Mouse (Mus musculus): ENCODE data around the gene Wdr95.

Wdr95 gene

DNA sequence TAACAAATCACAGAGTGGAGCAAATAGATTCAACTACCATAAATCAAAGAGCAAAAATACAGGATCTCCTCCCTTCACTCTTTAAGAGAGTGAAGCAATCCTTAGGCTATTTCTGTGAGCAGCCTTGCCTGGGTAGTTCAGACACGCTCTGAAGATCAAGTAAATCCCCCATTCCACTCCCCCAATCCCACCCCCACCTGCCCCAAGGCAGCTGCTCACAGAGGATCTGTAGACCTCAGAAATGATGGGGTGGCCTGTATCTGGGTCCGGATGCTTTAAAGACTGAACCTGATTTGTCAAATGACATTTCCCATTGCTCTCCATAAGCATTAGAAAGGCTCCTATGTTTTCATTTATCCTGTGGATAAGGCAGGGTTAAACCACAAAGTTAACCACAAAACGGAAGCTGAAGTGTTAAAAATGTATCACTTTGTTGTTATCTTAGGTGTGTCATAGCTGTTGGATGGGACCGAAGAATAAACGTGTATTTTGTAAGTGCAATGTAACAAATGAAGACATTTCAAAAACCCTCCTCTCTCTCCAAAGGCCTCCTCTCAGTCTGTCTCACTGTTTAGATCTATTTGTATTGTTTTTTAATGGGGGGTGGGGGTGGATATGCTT, 54.3 kb downstream of the Wdr95 start:
- DNase-seq (ENCODE audit: low spot score), result no peak

DNA sequence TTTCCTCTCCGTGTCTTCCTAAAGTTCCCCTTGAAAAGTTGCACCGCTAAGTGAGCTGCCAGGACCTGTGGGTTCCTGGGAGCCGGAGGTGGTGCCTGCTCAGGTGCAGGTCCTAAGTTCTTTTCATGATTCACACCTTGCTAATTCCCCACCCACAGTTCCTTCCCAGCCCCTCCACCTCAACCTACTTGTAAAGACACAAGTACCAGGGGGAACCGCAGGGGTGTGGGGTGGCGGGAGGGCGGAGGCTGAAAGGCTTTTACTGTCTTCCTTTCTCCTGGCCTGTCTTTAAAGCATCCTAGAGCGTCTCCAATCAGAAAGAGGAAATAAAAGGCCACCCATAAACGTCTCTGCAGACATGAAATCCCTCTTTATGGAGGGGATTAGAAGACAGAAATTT, 55.0 kb downstream of the Wdr95 start:
- DNase-seq (ENCODE audit: low spot score), result no peak

DNA sequence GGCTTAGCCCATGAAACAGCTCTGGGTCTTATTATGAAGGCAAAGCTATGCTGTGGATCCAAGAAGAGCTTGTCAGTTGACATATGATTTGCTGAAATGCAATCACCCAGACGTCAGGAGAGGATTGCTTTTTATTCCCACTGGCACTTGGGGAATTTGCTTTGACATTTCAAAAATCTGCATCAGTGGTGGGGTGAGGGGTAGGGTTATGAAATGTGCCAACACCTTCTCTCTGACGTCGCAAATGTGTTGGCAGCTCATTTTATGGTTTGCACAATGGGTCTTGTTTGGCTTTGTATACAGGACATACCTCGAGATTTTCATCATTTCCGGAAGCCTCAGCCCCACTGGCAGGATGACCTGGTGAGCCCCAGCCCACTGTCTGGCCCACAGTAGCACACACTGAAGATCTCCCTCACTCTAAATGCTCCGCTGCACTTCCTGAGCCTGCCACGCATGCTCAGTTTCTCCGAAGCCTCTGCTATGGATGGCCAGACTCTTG, 55.7 kb downstream of the Wdr95 start:
- DNase-seq (ENCODE audit: low spot score), result no peak

DNA sequence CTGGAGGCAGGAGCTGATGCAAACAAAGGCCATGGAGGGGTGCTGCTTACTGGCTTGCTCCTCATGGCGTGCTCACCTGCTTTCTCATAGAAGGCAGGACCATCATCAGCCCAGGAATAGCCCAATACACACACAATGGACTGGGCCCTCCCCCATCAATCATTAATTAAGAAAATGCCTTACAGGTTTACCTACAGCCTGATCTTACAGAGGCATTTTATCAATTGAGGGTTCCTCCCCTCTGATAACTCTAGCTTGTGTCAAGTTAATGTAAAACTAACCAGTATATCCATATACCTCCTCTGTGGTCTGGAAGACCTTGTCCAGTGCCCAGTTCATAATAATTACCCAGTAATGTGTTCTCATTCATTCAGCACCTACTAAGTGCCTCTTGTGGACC, 56.8 kb downstream of the Wdr95 start:
- no peak for DNase-seq (ENCODE audit: low spot score)

DNA sequence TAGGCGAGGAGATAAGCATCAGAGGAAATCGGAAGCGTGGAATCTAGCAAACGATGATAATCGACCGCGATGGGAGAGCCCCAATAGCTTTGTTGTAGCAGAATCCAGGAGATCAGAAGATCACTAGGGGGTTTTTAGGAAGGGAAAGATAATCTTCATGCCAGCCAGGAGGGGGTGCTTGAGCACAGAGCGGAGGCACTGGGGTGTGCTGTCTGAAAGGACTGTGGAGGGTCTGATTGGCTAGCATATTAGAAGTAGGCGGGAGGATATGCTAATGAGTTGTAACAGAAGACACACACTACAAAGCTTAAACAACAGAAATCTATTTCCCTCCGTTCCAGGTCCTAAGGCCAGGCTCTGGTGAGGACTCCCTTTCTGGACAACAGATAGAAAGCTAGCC, 57.4 kb downstream of the Wdr95 start:
- peak; percentile 24 for DNase-seq (ENCODE audit: low spot score)

DNA sequence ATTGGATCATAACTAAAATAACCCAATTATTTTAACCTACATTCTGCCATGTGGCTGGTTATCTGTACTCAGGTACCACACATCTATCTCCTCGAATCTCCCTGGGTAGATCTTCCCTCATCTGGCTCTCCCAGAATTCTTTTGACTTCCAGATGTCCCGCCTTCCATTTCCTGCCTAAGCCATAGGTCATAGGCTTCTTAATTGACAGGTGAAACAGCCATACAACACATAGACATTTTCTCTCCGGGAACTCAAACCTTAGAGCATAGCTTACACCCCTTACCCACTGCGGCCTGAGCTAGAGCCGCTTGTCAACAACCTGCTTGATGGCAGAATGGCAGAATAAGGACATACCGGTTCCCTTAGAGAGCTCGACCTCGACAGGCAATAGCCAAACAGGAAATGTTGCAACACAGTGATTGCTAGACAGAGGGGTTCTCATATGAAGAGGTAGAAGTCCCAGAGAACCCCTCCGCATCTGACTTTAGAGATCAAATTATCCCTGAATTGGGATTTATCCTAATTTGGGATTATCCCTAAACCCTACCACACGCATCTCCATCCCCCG, 58.9 kb downstream of the Wdr95 start:
- DNase-seq (ENCODE audit: low spot score), result no peak

DNA sequence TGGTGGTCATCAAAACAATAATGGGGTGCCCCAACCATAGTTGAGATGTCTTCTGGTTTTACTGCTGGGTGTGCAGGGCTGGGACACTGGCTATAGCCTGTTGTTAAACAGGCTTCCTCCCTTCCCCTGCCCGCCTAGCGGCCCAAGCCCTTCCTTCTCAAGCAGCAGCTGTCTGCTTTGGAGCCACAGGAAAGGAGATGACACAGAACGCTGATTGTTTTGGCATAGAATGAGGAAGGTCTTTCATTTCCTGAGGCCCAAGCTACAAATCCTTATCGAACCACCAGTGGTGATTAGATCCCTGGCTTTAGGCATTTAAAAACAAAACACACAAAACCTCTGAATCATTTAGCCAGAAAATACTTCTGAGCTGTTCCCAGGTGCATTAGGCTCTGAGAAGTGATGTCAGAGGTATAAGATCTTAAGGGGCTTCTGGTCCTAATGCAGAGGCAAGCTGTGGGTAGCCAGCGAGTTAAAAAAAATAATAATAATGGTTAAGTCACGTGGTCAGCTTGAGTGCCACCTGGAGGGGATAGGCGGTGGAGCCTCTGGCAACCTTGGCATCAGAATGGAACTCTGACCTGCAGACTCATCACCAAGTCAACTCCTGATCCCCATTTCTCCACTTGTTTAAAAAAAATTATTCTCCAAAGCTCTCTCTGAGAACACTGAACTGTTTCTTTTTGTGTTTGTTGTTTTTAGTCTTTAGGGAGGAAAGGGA, 60.5 kb downstream of the Wdr95 start:
- DNase-seq (ENCODE audit: low spot score), result no peak

DNA sequence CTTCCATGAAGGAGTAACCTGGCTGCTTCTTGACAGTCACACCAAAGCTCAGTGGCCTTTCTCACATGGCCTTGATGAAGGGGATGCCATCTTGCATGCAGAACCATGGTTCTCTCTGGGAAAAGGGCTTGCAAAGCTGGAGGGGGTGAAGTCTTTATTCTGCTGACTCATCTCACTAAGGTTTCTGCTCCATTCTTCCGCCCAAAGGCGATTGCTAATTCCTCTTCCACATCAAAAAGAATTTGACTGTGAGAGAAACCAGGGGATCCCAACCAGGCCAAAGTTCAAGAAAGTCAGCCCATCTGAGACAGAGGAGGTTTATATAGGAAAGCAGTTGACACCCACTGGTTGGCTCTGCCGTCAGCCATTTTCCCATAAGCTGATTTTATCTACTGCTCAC, 61.5 kb downstream of the Wdr95 start:
- no peak for DNase-seq (ENCODE audit: low spot score)

DNA sequence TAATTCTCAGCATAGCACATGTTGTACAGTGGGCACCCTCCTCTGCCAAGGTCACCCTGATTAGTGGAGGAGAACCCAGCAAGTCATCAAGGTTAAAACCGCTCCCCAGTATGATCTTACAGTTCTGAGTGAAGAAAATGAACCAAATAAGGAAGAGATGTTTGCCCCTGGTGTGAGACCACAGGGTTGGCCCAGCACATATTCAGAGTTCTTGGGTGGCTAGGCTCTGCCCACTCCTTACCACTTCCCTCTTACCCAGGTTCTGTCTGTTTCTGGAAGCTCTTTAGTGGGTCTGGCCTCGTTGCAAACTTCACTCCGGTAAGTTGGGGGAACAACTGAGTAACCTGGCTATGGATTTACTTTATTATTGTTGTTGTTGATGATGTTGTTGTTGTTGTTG, 65.7 kb downstream of the Wdr95 start:
- DNase-seq (ENCODE audit: low spot score), result no peak

DNA sequence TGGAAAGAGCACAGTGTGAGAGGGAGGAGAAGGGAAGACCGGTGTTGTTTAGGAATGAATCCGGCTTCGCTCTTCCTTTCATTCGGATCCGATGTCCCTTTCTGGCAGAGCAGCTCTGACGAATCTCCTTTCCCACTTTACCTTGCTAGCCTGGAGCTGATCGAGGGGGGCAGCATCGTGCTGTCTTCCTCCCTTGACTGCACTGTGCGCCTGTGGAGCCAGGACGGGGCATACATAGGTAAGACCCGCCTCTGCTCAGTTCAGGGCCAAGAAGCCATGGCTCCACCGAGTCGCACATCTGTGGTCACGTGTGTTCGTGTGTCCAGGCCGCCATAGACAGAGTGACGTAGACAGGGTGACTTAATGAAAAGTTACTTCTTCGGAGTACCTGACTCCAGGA, 68.9 kb downstream of the Wdr95 start:
- DNase-seq (ENCODE audit: low spot score), result no peak

DNA sequence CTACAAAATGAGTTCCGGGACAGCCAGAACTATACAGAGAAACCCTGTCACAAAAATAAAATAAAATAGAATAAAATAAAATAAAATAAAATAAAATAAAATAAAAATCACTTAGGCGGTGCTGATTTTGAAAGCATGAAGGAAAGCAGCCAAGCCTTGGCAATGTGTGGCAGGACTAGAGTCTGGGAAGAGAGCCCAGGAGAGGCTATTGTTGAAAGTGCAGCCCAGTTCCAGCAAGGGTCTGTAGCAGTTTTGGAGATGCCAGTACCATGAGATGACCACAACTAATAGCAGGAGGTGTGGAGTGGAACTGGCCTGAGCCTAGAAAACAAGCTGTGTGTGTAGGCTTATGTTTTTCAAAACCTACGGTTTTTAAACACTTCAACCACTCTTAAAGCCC, 73.5 kb downstream of the Wdr95 start:
- no peak for DNase-seq (ENCODE audit: low spot score)

DNA sequence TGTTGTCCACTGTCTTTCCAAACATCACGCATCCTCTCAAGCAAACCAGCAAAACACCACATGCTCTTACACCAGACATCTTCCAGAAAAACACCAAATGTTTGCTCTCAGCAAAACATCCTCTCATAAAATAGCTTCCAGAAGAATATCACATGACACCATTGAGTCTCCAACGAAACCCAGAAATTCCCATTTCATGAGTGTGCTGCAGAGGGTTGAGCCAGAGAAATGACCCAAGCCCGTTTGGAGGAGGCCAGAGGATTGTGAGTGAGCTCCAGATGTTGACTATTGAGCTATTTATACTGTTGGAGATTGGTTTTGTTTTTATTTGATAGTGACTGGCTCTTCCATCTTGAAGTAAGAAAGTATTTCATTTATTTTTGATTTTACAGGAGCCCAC, 74.8 kb downstream of the Wdr95 start:
- no peak for DNase-seq (ENCODE audit: low spot score)

DNA sequence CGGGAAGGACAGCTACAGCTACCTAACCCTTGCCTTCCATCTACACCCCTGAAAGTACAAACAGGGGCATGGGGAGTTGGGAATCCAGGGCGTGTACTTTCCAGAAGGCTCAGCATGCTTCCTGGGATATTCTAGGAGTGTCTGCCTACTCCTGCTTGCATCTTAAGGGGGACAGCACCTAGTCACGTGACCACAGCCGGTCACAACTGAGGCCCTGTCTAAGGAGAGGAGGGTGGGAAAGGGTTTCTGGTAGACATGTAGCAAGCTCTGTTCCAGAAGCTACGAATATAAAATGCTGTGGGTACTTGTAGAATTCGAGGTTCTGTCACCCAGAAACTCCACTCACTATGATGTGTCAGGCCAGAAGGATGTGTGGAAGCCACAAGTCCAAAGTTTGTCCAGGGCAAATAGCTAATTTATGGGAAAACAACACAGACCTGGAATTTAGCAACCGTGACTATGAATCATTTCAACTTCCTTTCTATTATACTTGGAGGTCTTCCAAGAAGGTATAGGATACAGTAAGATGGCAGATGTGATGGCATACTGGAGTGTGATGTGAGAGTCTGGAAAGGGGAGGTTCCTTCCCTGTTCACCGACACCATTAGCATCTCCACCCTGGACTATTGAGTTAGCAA, 78.7 kb downstream of the Wdr95 start:
- DNase-seq (ENCODE audit: low spot score), result no peak

DNA sequence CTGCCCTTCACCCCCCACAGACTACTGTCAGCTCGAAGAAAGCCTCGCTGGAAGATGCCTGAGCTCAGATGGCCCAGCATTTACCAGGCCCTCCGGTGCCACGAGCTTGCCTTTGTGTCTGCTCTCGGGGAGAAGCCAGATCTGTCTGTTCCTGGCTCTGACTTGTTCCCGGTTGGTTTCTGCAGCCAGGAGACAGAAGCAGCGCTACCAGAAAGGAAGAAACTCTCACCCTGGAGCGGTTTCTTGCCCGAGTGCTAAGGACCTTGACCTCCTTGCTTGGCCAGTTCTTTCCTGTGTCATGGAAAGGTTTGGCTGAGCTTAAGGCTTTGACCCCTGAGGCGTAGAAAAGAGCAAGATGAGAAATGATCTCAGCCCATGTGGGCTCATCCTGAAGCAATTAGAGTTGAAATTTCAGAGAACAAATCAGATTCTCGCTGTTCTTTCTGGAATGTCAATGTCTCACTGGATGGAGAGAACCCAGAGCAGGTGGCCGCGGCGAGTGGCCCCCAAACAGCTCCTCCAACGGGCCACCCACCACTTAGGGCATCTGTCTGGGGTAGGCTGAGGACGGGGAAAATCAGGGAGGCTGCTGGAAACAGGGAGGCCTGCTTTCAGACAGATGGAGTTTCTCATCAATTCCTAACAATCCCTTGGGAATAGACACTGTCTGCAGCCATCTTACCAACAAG, 83.1 kb downstream of the Wdr95 start:
- DNase-seq (ENCODE audit: low spot score), result peak; percentile 45

DNA sequence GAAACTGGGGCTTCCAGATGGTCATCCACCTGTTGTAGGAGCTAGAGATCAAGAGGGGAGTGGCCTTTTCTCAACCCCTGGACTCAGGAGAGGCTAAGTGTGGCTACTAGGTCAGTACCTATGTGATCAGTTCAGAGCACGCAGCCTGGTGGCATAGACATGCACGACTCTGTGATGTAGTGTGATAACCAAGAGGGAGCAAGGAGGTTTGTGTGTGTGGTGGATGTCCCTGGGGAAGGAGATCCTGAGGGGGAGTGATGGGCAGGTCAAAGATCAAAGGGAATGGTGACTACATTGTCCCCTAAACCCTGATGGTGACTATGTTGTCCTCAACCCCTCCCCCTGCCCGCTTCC, 83.7 kb downstream of the Wdr95 start:
- DNase-seq (ENCODE audit: low spot score), result no peak

DNA sequence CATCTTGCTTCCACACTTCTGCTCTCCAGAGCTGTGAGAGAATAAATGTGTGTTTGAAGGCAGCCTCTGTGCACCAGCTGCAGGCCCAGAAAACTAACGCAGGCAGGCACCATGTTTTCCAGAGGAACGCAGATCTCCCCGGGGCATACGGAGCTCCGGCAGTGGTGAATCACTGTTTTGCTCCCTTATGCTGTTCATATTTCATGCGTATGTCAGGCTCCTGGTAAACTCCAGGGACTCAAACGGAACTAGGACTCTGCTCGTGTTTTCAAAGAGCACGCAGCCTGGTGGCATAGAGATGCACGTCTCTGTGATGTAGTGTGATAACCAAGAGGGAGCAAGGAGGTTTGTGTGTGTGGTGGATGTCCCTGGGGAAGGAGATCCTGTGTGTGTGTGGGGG, 84.3 kb downstream of the Wdr95 start:
- DNase-seq (ENCODE audit: low spot score), result no peak

DNA sequence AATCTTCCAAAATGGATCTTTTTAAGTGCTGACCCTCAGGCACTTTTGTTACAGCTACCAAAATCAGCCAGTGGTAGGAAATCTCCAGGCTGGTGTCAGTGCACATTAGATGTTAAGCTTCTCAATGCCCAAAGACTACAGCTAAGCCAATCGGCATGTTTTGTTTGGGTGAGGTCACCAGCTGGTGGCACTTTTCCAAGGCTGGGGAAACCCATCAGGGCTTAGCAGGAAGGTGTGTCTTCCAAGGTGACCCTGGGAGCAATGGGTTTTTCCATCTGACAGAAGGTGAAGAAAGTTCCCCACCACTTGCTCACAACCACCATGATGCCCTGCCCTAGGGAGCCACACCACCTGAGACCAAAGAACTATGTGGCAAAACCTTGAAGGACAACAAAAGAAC, 87.7 kb downstream of the Wdr95 start:
- DNase-seq (ENCODE audit: low spot score), result no peak

DNA sequence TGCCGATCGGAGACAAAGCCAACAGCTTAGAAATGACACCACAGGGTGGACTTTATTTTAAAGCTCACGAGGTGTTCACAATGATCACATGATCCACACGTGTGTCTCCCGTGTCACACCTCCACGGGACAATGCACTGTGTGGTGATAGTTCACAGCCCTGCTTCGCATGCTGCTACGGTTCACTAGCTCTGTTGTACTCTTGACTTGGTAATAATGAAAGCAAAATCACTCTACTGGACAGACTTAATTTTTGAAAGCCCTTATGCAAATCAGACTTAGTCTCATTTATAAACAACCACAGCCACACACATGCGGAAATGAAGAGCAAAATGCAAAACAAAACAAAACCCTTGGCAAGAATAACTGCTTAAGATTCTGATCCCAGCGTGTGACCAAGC, 88.3 kb downstream of the Wdr95 start:
- no peak for DNase-seq (ENCODE audit: low spot score)

DNA sequence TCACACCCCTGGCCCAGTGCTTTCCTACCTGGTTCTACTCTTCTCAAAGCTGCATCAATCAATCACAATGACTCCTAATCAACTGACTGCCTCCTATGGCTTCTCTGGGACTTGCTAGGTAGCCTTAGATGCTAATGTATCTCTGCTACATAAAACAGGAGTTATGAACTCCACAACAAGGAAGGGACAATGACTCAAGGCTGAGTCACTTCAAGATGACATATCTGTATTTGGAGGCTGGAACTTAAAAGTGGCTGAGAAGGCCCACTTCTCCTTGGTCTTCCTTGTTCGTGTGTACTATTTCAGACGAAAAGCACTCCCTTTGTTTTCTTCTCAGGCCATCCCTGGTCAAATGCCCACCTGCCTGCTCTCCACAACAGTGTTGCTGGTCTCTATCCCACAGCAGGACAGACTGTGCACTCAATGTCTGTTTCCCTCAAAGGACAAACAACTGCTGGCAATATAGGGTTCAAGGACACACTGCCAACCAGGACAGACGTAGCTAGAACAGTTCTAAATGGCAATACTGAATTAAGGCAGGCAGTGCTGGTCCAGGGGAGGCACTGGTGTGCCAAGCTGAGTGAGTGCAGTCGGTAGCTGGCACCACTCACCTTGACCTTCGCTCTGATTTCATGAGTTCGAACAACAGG, 89.4 kb downstream of the Wdr95 start:
- no peak for DNase-seq (ENCODE audit: low spot score)

DNA sequence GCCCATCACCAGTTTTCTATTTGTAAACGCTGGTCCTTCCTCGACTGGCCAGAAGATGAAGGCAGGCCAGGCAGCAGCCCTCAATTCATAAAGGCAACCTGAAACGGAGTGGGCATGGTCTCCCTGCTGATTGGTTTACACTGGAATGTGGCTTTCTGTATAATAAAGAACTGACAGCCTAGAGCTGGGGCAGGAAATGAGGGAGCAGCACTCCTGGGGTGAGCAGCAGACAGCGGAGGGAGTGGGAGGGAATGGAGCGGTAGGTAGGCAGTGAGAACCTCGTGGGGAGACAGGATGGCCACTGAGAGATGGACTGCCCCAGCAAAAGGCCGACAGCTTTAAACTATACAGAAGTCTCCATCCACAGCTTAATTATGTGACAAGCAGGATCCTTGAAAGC, 93.7 kb downstream of the Wdr95 start:
- no peak for DNase-seq (ENCODE audit: low spot score)

DNA sequence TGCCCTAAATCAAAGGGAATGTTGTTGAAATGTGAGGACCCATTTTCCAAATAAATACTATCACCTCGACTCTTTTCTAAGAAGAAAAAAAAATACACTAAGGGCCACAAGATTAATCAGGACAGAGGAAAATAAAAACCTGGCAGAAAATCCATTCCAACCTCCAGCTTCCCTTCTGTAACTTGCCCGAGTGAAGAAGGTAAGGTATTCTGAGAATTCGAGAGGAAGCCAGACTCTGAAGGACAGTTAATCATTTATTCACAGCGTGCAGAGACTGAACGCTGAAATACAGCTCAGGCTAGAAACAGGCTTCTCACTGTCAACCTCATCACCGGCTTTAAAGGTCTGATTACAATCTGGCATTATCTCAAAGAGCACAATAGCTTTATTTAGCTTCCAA, 94.2 kb downstream of the Wdr95 start:
- DNase-seq (ENCODE audit: low spot score), result peak; percentile 46

All from yolk sac, embryonic 10.5 days (tissue).